Mouse (Mus musculus): ENCODE results near the gene Ercc4. TPM values are rescaled to one million over a fixed set of nuclear protein-coding genes. Genes with fewer than 3 reads are reported as not detected.

The Ercc4 gene
- total and polyA plus RNA-seq, 2 experiments from 2014 or later: 12.7 to 14.1 TPM

- Histone ChIP-seq H3K36me3 (ENCODE audit: insufficient read depth, low read length) (no peaks in the 10 kb centered on the region), H3K4me3 (ENCODE audit: low read length) (no peak overlapping the region), H3K4me1 (ENCODE audit: insufficient read depth, low read length) (0 out of 2 replicates have a peak, but pooled peaks cover 10% of the 10 kb centered on the region), H3K27ac (no peak overlapping the region), H3K9ac (replicated peaks; ENCODE audit: low read length) (no peak overlapping the region), H3K27me3 (ENCODE audit: insufficient read depth, low read length) (no peaks in the 10 kb centered on the region), H3K9me3 (ENCODE audit: low read length) (no peaks in the 10 kb centered on the region), H3K4me2 (ENCODE audit: low read depth, low read length) (no peak overlapping the region)
- no peak for DNase-seq (ENCODE audit: low spot score)
- ATAC-seq: peak; percentile 78
- TF ChIP-seq CTCF (IDR thresholded peaks at IDR 0.05; ENCODE audit: low read depth): no peak
- 60% methylated on average over 4 of the region's 4 CpGs for WGBS
Measured at GRCm38 (mm10) chr16:13193663-13194071, 84.2 kb downstream of the Ercc4 start.

- no peak for ATAC-seq
- DNase-seq (ENCODE audit: low spot score): no peak
- no peaks in the 10 kb centered on the region for H3K9me3 ChIP-seq (ENCODE audit: low read length)
- WGBS: 87% methylated on average over 5 of the region's 5 CpGs
- no peaks in the 10 kb centered on the region for H3K36me3 ChIP-seq (ENCODE audit: insufficient read depth, low read length)
- no peaks in the 10 kb centered on the region for H3K27me3 ChIP-seq (ENCODE audit: insufficient read depth, low read length)
- no peak overlapping the region for H3K4me3 ChIP-seq (ENCODE audit: low read length)
- H3K9ac ChIP-seq (replicated peaks; ENCODE audit: low read length): no peak overlapping the region
- no peak overlapping the region for H3K4me2 ChIP-seq (ENCODE audit: low read depth, low read length)
- H3K4me1 ChIP-seq (ENCODE audit: insufficient read depth, low read length): 0 out of 2 replicates have a peak, but pooled peaks cover 10% of the 10 kb centered on the region
- no peak for TF ChIP-seq CTCF (IDR thresholded peaks at IDR 0.05; ENCODE audit: low read depth)
- H3K27ac ChIP-seq: no peak overlapping the region
Measured at GRCm38 (mm10) chr16:13194882-13195281, 85.4 kb downstream of the Ercc4 start.

- Histone ChIP-seq H3K4me1 (ENCODE audit: insufficient read depth, low read length) (0 out of 2 replicates have a peak, but pooled peaks cover 10% of the 10 kb centered on the region), H3K4me2 (ENCODE audit: low read depth, low read length) (no peak overlapping the region), H3K36me3 (ENCODE audit: insufficient read depth, low read length) (no peaks in the 10 kb centered on the region), H3K9ac (replicated peaks; ENCODE audit: low read length) (no peak overlapping the region), H3K9me3 (ENCODE audit: low read length) (no peaks in the 10 kb centered on the region), H3K27ac (peak overlapping the region; percentile 66; the same call in 1 of the 2 replicates), H3K27me3 (ENCODE audit: insufficient read depth, low read length) (no peaks in the 10 kb centered on the region), H3K4me3 (ENCODE audit: low read length) (no peak overlapping the region)
- TF ChIP-seq CTCF (IDR thresholded peaks at IDR 0.05; ENCODE audit: low read depth): no peak
- no peak for ATAC-seq
- no peak for DNase-seq (ENCODE audit: low spot score)
- WGBS: 44% methylated on average over 5 of the region's 5 CpGs
Measured at GRCm38 (mm10) chr16:13196626-13197025, 87.1 kb downstream of the Ercc4 start.

GRCm38 (mm10) chr16:13197293-13197692 lies 87.8 kb downstream of the Ercc4 start:
- H3K36me3 ChIP-seq (ENCODE audit: insufficient read depth, low read length): no peaks in the 10 kb centered on the region
- peak overlapping the region; percentile 66; the same call in 1 of the 2 replicates for H3K27ac ChIP-seq
- H3K4me3 ChIP-seq (ENCODE audit: low read length): no peak overlapping the region
- ATAC-seq (peak; percentile 53), DNase-seq (ENCODE audit: low spot score) (peak; percentile 32)
- no peaks in the 10 kb centered on the region for H3K27me3 ChIP-seq (ENCODE audit: insufficient read depth, low read length)
- no peak for TF ChIP-seq CTCF (IDR thresholded peaks at IDR 0.05; ENCODE audit: low read depth)
- no peaks in the 10 kb centered on the region for H3K9me3 ChIP-seq (ENCODE audit: low read length)
- no peak overlapping the region for H3K9ac ChIP-seq (replicated peaks; ENCODE audit: low read length)
- 14% methylated on average over 5 of the region's 5 CpGs for WGBS
- H3K4me1 ChIP-seq (ENCODE audit: insufficient read depth, low read length): 0 out of 2 replicates have a peak, but pooled peaks cover 10% of the 10 kb centered on the region
- no peak overlapping the region for H3K4me2 ChIP-seq (ENCODE audit: low read depth, low read length)

- no peak for TF ChIP-seq CTCF (IDR thresholded peaks at IDR 0.05; ENCODE audit: low read depth)
- 47% methylated on average over 2 of the region's 2 CpGs for WGBS
Measured at GRCm38 (mm10) chr16:13199204-13199603, 89.7 kb downstream of the Ercc4 start.

More at GRCm38 (mm10) chr16:13199204-13199603, 89.7 kb downstream of the Ercc4 start:
- DNase-seq (ENCODE audit: low spot score) (no peak), ATAC-seq (no peak)
- Histone ChIP-seq H3K4me2 (ENCODE audit: low read depth, low read length) (no peak overlapping the region), H3K27ac (no peak overlapping the region), H3K36me3 (ENCODE audit: insufficient read depth, low read length) (no peaks in the 10 kb centered on the region), H3K9me3 (ENCODE audit: low read length) (no peaks in the 10 kb centered on the region), H3K4me1 (ENCODE audit: insufficient read depth, low read length) (0 out of 2 replicates have a peak, but pooled peaks cover 10% of the 10 kb centered on the region), H3K4me3 (ENCODE audit: low read length) (no peak overlapping the region), H3K9ac (replicated peaks; ENCODE audit: low read length) (no peak overlapping the region), H3K27me3 (ENCODE audit: insufficient read depth, low read length) (no peaks in the 10 kb centered on the region)

Other genes with a start within 250 kb of the Ercc4 start
- gene Mrtfb, start 146.8 kb downstream of the Ercc4 start, total RNA-seq (2014; rRNA removed): 19.3 and 20.0 TPM in 2 replicates
- gene Mrtfb, start 146.8 kb downstream of the Ercc4 start, polyA plus RNA-seq (2015; fragmentation: Nextera tagmentation; extraction: Ambion mirVana): 11.5 and 11.6 TPM in 2 replicates